Mouse (Mus musculus): ENCODE data around the gene Ppm1a. TPM values are rescaled to one million over a fixed set of nuclear protein-coding genes. Genes with fewer than 3 reads are reported as not detected.
A peak's percentile ranks its signal among the peaks of the same experiment; 100 is the strongest.

Gene Ppm1a
- polyA plus RNA-seq, 1 experiment from 2014 or later, result 57.8 TPM

DNA sequence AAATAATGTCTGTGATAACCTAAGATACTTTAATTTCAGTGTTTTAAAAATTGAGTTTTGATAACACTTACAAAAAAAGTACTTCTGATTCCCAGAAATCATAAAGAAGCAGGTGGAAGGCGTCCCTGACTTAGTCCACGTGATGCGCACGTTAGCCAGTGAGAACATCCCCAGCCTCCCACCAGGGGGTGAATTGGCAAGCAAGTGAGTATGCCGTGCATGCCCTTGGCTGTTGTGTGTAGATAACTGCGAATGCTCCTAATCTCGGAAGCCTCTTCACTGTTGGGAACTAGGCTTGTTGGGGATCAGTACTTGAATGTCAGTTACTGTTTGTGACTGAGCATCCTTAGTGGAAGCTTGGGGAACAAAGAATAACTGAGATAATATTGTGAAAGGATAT lies 33.3 kb downstream of the Ppm1a start:
- 76% methylated on average over 7 of the region's 7 CpGs for WGBS
- H3K36me3 ChIP-seq (replicated peaks), result peaks cover 61% of the 10 kb centered on the region

DNA sequence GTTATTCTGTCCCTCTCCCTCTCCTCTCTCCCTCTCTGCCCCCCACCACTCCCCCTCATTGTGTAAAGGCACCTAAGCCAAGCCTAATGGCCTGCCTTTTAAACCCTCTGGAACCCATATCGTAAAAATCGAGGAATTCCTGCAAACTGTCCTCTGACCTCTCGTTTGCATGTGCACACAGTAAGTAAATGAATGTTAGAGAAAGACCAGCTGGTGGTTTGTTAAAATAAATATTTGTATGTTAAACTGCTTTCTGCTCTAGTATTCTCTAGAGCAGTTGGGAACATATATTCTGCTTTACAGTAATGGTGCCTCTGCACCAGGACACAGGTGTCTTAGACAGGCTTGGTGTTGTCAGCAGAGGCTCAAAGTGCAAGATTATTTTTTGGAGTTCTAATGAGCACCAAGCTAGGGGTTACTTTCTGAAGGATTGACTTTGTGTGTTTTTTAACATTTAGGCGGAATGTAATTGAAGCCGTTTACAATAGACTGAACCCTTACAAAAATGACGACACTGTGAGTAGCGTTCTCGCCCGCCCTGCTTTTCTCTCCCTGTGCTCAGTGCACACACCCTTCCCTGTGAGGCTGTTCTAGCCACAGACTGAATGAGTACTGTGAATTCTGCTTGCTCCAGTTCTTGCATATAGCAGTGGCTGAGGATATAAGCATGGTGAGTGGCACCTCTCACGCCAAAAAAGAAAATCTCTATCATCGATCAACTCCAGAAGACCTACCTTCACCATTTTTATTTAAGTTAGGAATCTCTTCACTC lies 35.3 kb downstream of the Ppm1a start:
- H3K36me3 ChIP-seq (replicated peaks), result peaks cover 61% of the 10 kb centered on the region
- WGBS, result 91% methylated on average over 11 of the region's 11 CpGs
- H3K27me3 ChIP-seq (replicated peaks; ENCODE audit: low read depth, poor library complexity, severe bottlenecking), result no peaks in the 10 kb centered on the region
- H3K4me3 ChIP-seq, result no peak overlapping the region
- H3K9me3 ChIP-seq, result no peaks in the 10 kb centered on the region
- H3K27ac ChIP-seq (replicated peaks), result no peak overlapping the region
- no peaks in the 10 kb centered on the region for H3K4me1 ChIP-seq
- no peak for DNase-seq (ENCODE audit: low spot score)

More for the DNA sequence above, 33.3 kb downstream of the Ppm1a start:
- DNase-seq (ENCODE audit: low spot score), result no peak
- Histone ChIP-seq H3K27me3 (replicated peaks; ENCODE audit: low read depth, poor library complexity, severe bottlenecking) (no peaks in the 10 kb centered on the region), H3K9me3 (no peaks in the 10 kb centered on the region), H3K27ac (replicated peaks) (no peak overlapping the region), H3K4me3 (no peak overlapping the region), H3K4me1 (no peaks in the 10 kb centered on the region)

DNA sequence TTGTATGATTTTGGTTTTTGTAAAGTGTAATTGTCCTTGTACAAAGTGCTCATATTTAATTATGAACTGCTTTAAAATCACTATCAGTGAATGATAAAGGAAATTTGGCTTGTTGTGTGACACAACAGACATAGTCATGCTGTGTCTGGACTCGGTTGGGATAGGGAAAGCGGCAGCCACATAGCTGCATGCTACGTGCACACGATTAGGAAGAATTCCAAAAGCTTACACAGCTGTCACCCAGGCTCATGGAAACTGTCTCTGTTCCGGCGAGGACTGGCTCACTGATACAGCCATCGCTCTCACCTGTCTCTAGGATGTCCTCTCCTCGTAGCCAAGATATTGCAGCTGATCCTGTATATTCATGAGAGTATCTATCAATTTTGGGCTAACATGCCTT lies 36.7 kb downstream of the Ppm1a start:
- Histone ChIP-seq H3K27ac (replicated peaks) (no peak overlapping the region), H3K4me3 (no peak overlapping the region), H3K4me1 (no peaks in the 10 kb centered on the region), H3K36me3 (replicated peaks) (peaks cover 56% of the 10 kb centered on the region), H3K27me3 (replicated peaks; ENCODE audit: low read depth, poor library complexity, severe bottlenecking) (no peaks in the 10 kb centered on the region), H3K9me3 (no peaks in the 10 kb centered on the region)
- no peak for DNase-seq (ENCODE audit: low spot score)
- 95% methylated on average over 8 of the region's 8 CpGs for WGBS

DNA sequence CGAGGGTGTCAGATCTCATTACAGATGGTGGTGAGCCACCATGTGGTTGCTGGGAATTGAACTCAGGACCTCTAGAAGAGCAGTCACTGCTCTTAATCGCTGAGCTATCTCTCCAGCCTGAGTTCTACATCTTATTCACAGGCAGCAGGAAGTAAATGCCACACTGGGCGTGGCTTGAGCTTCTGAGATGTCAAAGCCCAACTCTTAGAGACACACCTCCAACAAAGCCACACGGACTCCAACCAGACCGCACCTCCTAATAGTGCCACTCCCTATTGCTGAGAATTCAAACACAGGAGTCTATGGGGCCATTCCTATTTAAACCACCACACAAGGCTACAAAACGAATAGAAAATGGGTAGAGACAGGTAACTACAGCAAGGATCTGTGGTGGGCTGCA lies 52.5 kb downstream of the Ppm1a start:
- no peaks in the 10 kb centered on the region for H3K27me3 ChIP-seq (replicated peaks; ENCODE audit: low read depth, poor library complexity, severe bottlenecking)
- no peaks in the 10 kb centered on the region for H3K36me3 ChIP-seq (replicated peaks)
- H3K4me1 ChIP-seq, result no peaks in the 10 kb centered on the region
- no peak overlapping the region for H3K27ac ChIP-seq (replicated peaks)
- no peak for DNase-seq (ENCODE audit: low spot score)
- no peaks in the 10 kb centered on the region for H3K9me3 ChIP-seq
- WGBS, result 87% methylated on average over 6 of the region's 6 CpGs
- H3K4me3 ChIP-seq, result no peak overlapping the region

DNA sequence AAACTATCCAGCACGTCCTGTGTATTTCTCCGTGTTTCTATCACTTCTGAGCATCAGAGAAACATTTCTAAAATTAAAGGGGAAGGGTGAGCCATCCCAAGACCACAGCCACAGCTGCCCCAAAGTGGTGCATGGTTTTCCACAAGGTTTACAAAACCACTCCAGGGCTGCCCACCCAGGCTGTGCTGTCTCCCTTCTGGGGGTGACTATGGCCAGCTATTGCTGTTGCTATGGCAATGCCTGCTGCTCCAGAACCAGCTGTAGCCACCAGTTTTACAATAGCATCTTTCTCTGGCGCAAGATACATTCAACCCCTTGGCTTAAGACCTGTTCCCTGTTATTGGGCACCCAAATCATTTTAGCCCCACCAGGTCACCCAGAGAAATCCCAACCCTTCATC lies 54.3 kb downstream of the Ppm1a start:
- Histone ChIP-seq H3K27ac (replicated peaks) (no peak overlapping the region), H3K27me3 (replicated peaks; ENCODE audit: low read depth, poor library complexity, severe bottlenecking) (no peaks in the 10 kb centered on the region), H3K36me3 (replicated peaks) (no peaks in the 10 kb centered on the region), H3K4me1 (no peaks in the 10 kb centered on the region), H3K4me3 (no peak overlapping the region), H3K9me3 (no peaks in the 10 kb centered on the region)
- whole genome bisulfite sequencing, result 86% methylated on average over 3 of the region's 3 CpGs
- no peak for DNase-seq (ENCODE audit: low spot score)

DNA sequence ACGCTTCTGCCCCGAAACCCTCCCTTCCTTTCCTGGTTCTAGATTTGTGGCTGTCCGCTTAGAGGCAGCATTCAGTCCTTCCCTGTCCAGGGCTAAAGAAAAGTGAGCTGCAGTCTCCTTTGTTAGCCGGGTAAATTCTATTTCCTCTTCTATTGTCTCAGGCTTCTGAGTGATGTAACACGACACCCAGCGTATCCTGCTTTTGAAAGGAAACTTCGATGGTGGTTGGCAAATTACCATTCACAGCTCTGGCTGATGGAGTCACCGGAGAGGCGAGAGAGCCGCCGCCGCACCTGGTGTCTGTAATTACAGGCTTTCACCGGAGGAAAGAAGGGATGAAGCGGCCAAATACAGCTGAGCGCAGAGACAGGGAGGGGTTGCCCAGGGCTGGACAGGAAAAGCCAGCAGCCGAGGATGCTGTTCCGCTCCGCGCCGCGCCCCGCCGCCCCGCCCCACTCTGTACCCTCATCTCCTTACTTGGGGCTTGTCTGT lies 63.7 kb downstream of the Ppm1a start:
- peak overlapping the region; percentile 79 for H3K27ac ChIP-seq (replicated peaks)
- H3K4me3 ChIP-seq, result peak overlapping the region; percentile 56
- no peaks in the 10 kb centered on the region for H3K9me3 ChIP-seq
- no peaks in the 10 kb centered on the region for H3K36me3 ChIP-seq (replicated peaks)
- WGBS, result 3% methylated on average over 24 of the region's 24 CpGs
- peaks cover 64% of the 10 kb centered on the region for H3K27me3 ChIP-seq (replicated peaks; ENCODE audit: low read depth, poor library complexity, severe bottlenecking)
- peaks cover 18% of the 10 kb centered on the region for H3K4me1 ChIP-seq
- DNase-seq (ENCODE audit: low spot score), result peak; percentile 80

DNA sequence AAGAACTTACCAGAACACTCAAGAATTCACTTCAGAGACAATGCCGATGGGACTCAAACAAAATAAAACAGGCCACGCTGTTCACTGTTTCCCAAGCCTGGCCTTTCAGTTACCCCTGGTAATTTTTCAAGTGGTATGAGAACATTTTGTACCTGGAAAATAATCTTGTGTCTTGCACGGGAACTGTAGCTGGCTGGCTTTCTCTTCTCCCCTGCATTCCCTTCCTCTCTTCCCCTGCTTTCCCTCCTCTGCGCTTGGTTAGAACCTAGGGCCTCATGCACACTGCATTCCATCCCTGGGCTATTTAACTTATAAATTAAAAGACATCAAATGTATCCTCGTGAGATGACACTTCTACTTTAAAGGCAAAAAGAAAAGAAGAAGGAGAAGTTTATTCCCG lies 64.3 kb downstream of the Ppm1a start:
- H3K4me3 ChIP-seq, result peak overlapping the region; percentile 56
- no peak for DNase-seq (ENCODE audit: low spot score)
- peaks cover 66% of the 10 kb centered on the region for H3K27me3 ChIP-seq (replicated peaks; ENCODE audit: low read depth, poor library complexity, severe bottlenecking)
- peaks cover 18% of the 10 kb centered on the region for H3K4me1 ChIP-seq
- H3K36me3 ChIP-seq (replicated peaks), result no peaks in the 10 kb centered on the region
- no peaks in the 10 kb centered on the region for H3K9me3 ChIP-seq
- 37% methylated on average over 6 of the region's 6 CpGs for WGBS
- H3K27ac ChIP-seq (replicated peaks), result peak overlapping the region; percentile 79

DNA sequence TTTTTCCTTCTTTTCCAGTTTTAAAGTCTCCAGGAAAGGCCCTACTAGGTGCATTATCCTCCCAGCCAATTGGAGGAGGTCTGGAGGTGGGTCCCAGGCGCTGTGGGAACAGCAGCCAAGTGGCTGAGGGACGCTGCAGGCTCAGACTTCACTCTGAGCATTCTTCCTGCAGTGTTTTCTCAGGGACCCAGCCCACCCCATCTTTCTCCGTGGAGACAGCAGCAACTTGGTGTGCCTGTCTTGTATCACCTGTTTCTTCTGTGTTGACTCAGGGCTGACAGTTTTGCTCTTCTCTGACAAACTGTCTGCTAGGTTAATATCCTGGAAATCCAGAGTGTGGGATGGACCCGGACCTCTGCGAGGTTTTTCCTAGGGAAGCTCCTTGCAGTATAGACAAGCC lies 68.4 kb downstream of the Ppm1a start:
- no peaks in the 10 kb centered on the region for H3K9me3 ChIP-seq
- 43% methylated on average over 5 of the region's 5 CpGs for WGBS
- no peak overlapping the region for H3K4me3 ChIP-seq
- H3K4me1 ChIP-seq, result peaks cover 18% of the 10 kb centered on the region
- H3K27me3 ChIP-seq (replicated peaks; ENCODE audit: low read depth, poor library complexity, severe bottlenecking), result peaks cover 78% of the 10 kb centered on the region
- no peaks in the 10 kb centered on the region for H3K36me3 ChIP-seq (replicated peaks)
- no peak overlapping the region for H3K27ac ChIP-seq (replicated peaks)
- no peak for DNase-seq (ENCODE audit: low spot score)

DNA sequence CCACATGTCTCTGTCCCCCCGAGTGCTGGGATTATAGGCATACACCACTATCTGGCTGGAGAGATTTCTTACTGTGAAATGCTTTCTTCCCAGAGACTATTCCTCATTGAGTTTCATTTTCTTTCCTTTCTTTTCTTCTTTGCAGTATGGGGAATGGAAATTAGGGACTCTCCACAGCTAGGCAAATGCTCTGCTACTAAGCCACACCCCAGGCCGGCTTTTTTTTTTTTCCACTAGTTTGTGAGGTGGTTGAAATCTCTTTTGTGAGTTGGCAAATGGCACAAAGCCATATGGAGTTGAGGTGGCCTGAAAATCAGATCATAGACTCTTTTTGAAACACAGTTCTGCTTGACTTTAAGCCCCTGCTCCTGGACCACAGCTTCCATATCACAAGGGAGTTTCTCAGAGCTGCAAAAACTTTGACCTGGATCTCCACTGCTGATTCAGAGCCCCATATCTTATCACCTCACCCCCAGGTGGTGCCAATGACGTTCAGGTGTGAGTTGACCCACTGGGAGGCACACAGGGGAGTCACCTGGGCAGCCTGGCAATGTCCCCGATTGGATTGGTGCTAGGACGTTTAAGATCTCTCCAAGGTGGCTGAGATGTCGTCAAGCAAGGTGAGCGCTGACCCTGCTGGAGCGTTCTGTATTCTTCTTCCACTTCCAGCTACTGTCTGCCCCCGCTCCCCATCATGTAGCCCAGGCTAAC lies 71.7 kb downstream of the Ppm1a start:
- peaks cover 79% of the 10 kb centered on the region for H3K27me3 ChIP-seq (replicated peaks; ENCODE audit: low read depth, poor library complexity, severe bottlenecking)
- H3K4me1 ChIP-seq, result peaks cover 13% of the 10 kb centered on the region
- H3K36me3 ChIP-seq (replicated peaks), result no peaks in the 10 kb centered on the region
- no peak for DNase-seq (ENCODE audit: low spot score)
- 77% methylated on average over 9 of the region's 9 CpGs for WGBS
- no peak overlapping the region for H3K27ac ChIP-seq (replicated peaks)
- no peaks in the 10 kb centered on the region for H3K9me3 ChIP-seq
- H3K4me3 ChIP-seq, result no peak overlapping the region

DNA sequence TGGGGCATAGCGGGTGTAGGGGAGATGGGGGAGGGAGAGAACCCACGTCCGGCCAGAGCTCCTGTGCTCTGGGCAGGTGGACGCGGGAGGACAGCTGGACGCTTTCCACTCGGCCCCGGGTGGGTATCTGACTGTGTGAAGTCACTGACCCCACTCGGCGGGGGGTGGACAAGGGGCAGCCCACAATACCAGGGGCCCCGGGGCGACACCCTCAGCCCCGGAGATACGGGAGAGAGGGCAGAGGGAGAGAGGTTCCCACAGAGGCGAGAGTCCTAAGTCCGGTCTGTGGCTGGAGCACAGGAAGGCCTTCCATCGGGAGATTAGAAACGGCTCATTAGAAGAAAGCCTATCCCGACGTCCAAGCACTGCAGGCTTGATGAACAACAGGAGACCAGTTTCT lies 72.5 kb downstream of the Ppm1a start:
- Histone ChIP-seq H3K4me1 (peaks cover 13% of the 10 kb centered on the region), H3K36me3 (replicated peaks) (no peaks in the 10 kb centered on the region), H3K4me3 (no peak overlapping the region), H3K27ac (replicated peaks) (no peak overlapping the region), H3K9me3 (no peaks in the 10 kb centered on the region), H3K27me3 (replicated peaks; ENCODE audit: low read depth, poor library complexity, severe bottlenecking) (peaks cover 82% of the 10 kb centered on the region)
- DNase-seq (ENCODE audit: low spot score), result no peak
- 55% methylated on average over 20 of the region's 20 CpGs for WGBS

DNA sequence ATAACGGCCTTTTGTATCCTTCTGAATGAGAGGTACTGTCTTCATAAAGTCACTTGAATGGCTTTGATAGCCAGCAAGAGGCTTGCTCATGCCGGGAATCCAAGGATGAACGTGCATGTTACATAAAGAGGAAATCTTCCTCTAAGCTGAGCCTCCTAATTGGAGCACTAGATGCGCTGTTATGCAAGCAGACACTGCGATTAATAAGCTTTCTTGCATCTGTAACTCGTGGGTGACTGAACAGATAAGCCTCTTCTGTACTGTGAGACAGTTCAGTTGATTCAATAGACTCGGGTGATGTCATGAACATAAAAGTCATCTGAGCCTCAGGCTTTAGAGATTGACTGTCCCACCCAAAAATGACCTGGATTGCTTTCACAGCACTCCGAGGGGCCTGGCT lies 73.1 kb downstream of the Ppm1a start:
- DNase-seq (ENCODE audit: low spot score), result no peak
- Histone ChIP-seq H3K4me3 (no peak overlapping the region), H3K9me3 (no peaks in the 10 kb centered on the region), H3K27me3 (replicated peaks; ENCODE audit: low read depth, poor library complexity, severe bottlenecking) (peaks cover 76% of the 10 kb centered on the region), H3K4me1 (peaks cover 13% of the 10 kb centered on the region), H3K27ac (replicated peaks) (no peak overlapping the region), H3K36me3 (replicated peaks) (no peaks in the 10 kb centered on the region)
- 64% methylated on average over 8 of the region's 8 CpGs for WGBS

DNA sequence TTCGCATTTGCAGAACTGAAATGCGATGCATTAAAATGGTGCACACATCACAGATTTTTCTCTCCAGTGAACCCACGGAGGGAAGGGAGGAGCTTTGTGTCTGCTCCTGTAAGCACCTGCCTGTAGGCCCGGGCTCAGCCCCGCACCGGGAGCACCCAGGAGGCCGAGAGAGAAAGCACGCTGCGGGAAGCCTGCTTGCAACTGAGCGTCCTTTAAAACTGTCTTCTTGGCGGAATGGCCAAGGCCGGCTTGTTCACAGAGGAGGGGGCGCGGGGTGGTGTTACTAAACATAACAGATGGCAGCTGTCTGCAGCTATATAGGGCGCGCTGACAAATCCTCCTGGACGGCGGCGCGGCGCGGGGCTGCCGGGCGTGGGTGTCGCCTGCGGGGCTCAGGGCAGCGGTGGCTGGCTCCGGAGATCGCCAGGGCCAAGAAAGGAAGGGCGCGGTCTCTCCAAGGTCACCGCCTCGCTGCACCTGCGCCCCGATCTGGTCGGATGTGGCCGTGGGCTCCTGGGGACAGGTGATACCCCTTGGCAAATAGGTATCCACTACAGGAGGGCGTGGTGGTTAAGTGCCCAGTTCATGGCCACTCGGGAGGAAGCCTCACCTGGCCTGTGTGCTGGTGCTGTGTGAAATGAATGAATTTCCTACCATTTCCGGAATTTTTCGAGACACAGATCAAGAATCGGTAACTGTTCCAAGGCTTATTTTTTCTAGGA lies 74.6 kb downstream of the Ppm1a start:
- H3K27me3 ChIP-seq (replicated peaks; ENCODE audit: low read depth, poor library complexity, severe bottlenecking), result peaks cover 68% of the 10 kb centered on the region
- 8% methylated on average over 42 of the region's 42 CpGs for WGBS
- H3K36me3 ChIP-seq (replicated peaks), result no peaks in the 10 kb centered on the region
- H3K9me3 ChIP-seq, result no peaks in the 10 kb centered on the region
- peak; percentile 49 for DNase-seq (ENCODE audit: low spot score)
- peaks cover 13% of the 10 kb centered on the region for H3K4me1 ChIP-seq
- no peak overlapping the region for H3K27ac ChIP-seq (replicated peaks)
- H3K4me3 ChIP-seq, result peak overlapping the region; percentile 50

Measured in embryonic facial prominence, embryonic 10.5 days (tissue).